8 mouse cellular contexts compared by ENCODE assay signal in the genomic region with DNA sequence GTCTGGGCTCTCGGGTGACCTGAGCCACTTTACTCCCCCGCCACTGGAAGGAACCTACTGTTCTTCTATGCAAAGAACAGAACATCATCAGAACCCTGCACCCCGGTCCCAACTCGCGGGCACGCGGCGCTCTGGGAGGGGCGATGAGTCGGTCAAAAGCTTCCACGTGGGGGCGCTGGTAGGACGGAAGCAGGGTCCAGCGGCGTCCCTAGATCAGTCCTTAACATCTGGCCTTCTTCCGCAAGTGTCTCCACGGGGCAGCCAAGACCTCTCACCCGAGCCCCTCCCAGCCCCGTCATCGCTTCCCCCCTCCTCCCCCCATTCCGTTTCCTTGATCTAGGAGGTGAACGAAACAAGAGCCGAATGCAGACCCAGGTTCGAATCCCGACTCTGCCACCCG. TPM values are rescaled to one million over a fixed set of nuclear protein-coding genes. Genes with fewer than 3 reads are reported as not detected.
DNase-seq lines count a peak whose midpoint lies in the region.

No protein-coding gene starts in this region.

- peak overlapping the region; percentile 87 for H3K27ac ChIP-seq in hindbrain, embryonic 10.5 days

- H3K9me3 ChIP-seq in hindbrain, embryonic 10.5 days = no peaks in the 10 kb centered on the region

- peaks cover 42% of the 10 kb centered on the region for H3K27me3 ChIP-seq in hindbrain, embryonic 10.5 days (ENCODE audit: insufficient read depth, poor library complexity, severe bottlenecking)

- H3K4me3 ChIP-seq in hindbrain, embryonic 10.5 days = peak overlapping the region; percentile 62

- peak; percentile 83 for DNase-seq in MN1 (ENCODE audit: low spot score)
- peak; percentile 56 for DNase-seq in cerebellum, adult 9-11 months
- DNase-seq in frontal cortex, adult 2 months (ENCODE audit: extremely low spot score in 1 of 2, low spot score in 1 of 2) = peak; percentile 20 to 70
- DNase-seq in hindbrain, embryonic 10.5 days (ENCODE audit: low spot score) = peak; percentile 83
- peak; percentile 54 to 81 for DNase-seq in layer of hippocampus, postnatal 25 days (ENCODE audit: extremely low spot score in 1 of 2, low spot score in 1 of 2)
- DNase-seq in lung, postnatal 4 days = peak; percentile 88 to 90
- peak; percentile 74 for DNase-seq in retina, postnatal 1 day
- peak; percentile 89 for DNase-seq in thymus, postnatal 4 days

- 2% methylated on average over 26 of the region's 26 CpGs for WGBS in hindbrain, embryonic 10.5 days

- no peaks in the 10 kb centered on the region for H3K36me3 ChIP-seq in hindbrain, embryonic 10.5 days

- peaks cover 23% of the 10 kb centered on the region for H3K4me1 ChIP-seq in hindbrain, embryonic 10.5 days (replicated peaks)

RNA-seq across cellular contexts. Expression of a gene that starts 2.8 kb away (rescaled TPM):
- 0.12 TPM in 1 of 2 replicates, not detected in the other for polyA plus RNA-seq in frontal cortex, adult 2 months (2012; rRNA removed)
- polyA plus RNA-seq in hindbrain, embryonic 10.5 days (2016; fragmentation: Nextera tagmentation; extraction: Ambion mirVana) = 0.12 TPM in 1 of 2 replicates, not detected in the other
- total RNA-seq in layer of hippocampus, postnatal 25 days (2021) = not detected

RNA-seq across cellular contexts. Expression of a gene that starts 51.6 kb away (rescaled TPM):
- polyA plus RNA-seq in frontal cortex, adult 2 months (2012; rRNA removed) = 55.2 and 55.4 TPM in 2 replicates
- polyA plus RNA-seq in hindbrain, embryonic 10.5 days (2016; fragmentation: Nextera tagmentation; extraction: Ambion mirVana) = 79.0 and 84.9 TPM in 2 replicates
- total RNA-seq in layer of hippocampus, postnatal 25 days (2021) = 10 to 100 TPM; 74.8 to 75.5 TPM

Comparison
In these comparisons a context has a peak if more than half of its experiments do, and no peak if none do; other contexts are left out.
1. Peak in every context shown above with its lines: DNase-seq, H3K4me3 ChIP-seq and H3K27ac ChIP-seq.